Mouse (Mus musculus): ENCODE data around the gene Trappc1.

DNA sequence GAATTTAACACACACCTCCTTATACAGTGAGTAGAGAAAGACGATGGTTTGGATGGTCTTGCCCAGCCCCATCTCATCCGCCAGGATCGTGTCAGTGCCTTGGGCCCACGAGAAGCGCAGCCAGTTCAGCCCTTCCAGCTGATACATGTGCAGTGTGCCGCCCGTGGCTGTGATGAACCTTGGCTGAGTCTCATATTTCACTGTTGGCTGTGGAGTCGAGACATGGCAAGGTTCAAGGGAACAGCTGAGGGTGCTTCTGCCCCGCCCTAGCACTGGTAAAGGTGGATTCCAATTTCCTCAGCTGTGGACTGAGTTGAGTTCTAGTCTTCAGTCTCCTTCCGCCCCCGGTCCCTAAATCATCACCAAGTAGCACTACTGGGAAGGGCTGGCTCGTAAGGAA is 33.9 kb downstream of the Trappc1 start:
- TF ChIP-seq CTCF (IDR thresholded peaks at IDR 0.05; ENCODE audit: low read depth, low read length) (no peak), POLR2AphosphoS5 (IDR thresholded peaks at IDR 0.05; ENCODE audit: insufficient replicate concordance, low read depth, low read length) (no peak), TAL1 (conservative IDR thresholded peaks at IDR 0.05; ENCODE audit: low read depth, low read length) (no peak), GATA1 (IDR thresholded peaks at IDR 0.05; ENCODE audit: borderline replicate concordance, low read length) (no peak), GATA2 (IDR thresholded peaks at IDR 0.05; ENCODE audit: borderline replicate concordance, low read depth, low read length) (no peak)

Data from G1E (cell line).